Mouse (Mus musculus): ENCODE measurements around the gene Amotl1.

The Amotl1 gene

DNA sequence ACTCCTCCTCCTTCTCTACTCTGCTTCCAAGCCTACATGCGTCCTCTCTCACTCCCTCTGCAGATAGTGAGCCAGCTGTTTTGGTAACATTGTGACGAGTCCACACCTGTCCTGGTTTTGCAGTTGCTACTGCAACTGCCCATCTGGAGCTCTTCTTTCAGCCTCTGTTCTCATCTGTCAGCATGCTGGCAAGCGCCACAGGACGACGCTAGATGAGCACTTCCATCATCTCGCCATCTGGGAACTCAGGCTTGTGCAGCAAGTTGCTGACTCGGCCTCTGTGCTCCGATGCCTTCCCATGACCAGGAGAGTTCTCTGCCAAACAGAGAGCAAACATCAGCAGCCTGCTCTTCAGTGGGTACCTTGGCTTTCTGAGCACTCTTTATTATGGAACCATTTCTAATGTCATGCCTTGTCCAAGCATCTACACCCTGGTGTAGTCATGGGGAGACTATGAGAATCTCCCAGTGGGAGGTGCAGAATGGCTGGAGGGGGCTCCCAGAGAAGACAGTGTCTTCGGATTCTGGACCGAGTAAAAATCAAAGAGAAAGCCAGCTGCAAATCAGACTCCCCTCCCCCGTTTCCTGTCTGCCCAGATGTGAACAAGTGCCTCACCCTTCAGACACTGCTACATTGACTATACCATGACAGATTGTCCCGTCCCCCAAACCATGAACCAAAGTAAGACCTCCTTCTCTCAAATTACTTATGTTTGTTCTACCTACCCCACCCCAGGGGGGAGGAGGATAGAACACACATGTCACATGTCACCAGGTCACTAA, 97.1 kb downstream of the Amotl1 start:
- no peak for DNase-seq (ENCODE audit: low spot score)

DNA sequence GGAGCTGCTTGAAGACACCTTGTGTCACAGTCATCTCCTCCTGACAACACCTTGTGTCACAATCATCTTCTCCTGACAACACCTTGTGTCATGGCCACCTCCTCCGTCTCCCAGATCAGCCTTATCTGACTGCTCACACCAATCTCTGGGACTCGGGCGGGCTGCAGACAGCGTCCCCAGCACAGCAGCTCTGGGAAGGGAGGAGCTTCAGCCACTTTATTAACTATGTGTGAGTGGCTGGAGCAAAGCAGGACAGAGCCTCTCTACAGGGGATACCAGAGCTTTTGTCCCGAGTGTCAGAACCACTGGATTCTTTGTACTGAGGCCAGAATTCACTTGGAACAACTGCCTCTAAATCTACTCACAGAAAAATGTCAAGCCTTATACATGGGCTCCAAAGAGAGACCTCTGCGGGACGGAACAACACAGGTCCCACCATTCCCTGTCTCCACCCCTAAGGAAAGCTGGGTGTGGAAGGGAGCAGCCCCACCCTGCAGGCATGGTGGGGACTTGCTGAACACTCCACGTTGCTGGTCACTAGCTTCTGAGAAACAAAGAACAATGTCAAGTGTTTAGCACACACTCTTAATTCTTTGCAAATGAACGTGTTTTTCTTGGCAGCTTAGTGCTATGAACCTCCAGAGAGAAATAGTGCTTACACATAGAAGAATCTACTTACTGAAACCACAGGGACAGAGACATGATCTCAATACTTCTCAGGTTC, 100.7 kb downstream of the Amotl1 start:
- DNase-seq (ENCODE audit: low spot score), result no peak

DNA sequence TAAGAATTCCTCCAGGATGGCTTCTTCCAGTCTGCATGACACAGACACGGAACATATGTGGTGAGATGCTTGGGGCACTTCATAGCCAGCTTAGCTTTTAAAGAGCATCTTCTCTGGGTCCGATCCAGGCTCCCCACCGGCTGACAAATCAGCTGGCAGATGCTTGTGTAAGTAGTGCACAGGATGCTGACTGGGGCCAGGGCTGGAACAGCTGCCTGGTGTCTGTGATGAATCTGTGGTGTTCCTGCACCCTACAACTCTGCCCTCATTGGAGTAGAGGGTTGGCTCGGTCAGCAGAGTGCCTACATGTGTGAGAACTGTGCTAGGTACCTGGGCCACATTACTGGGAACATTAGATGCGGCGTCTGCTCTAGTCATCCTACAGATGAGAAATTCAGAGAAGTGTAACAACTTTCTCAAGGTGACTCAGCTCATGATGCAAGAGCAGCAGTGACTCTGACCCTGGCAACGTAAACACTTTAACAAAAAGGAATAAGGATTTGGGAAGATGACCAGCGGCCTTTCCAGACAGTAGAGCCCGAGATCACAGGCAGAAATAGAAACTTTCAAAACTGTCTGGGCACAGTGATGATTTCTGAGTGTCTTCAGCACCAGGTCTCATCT, 109.9 kb downstream of the Amotl1 start:
- no peak for DNase-seq (ENCODE audit: low spot score)

- DNase-seq (ENCODE audit: low spot score), result no peak
These were observed 111.2 kb downstream of the Amotl1 start for GRCm38 (mm10) chr9:14533659-14534058.

DNA sequence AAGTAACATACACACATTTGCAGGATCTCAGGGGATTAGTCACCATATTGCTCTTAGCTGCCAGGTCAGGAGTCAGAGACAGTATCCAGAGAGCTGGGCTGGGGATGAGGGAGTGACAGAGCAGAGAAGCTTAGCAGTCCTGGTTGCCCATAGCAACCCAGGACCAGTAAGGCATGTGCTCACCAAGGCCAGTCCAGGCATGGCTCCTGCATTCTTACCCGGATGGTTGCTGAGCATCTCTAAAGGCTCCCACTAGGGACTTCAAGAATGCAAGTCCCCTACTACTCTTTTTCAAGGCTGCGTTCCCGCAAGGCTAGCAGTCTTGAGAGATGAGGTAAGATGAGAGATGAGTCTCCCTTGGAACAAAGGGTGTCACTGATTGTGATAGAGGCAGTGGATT, 112.6 kb downstream of the Amotl1 start:
- no peak for DNase-seq (ENCODE audit: low spot score)

DNA sequence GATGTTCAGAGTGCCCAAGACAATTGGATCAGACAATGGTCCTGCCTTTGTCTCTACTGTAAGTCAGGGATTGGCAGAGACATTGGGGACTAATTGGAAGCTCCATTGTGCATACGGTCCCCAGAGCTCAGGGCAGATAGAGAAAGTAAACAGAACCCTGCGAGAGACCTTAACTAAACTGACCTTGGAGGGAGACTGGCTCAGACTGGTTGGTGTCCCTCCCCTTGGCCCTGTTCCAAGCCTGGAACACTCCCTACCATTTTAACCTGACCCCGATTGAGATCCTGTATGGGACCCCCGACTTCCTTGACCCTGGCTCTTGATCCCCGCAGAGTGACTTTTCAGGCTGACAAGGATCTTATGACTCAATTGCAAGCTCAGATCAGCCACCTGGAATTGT, 114.9 kb downstream of the Amotl1 start:
- DNase-seq (ENCODE audit: low spot score), result no peak

DNA sequence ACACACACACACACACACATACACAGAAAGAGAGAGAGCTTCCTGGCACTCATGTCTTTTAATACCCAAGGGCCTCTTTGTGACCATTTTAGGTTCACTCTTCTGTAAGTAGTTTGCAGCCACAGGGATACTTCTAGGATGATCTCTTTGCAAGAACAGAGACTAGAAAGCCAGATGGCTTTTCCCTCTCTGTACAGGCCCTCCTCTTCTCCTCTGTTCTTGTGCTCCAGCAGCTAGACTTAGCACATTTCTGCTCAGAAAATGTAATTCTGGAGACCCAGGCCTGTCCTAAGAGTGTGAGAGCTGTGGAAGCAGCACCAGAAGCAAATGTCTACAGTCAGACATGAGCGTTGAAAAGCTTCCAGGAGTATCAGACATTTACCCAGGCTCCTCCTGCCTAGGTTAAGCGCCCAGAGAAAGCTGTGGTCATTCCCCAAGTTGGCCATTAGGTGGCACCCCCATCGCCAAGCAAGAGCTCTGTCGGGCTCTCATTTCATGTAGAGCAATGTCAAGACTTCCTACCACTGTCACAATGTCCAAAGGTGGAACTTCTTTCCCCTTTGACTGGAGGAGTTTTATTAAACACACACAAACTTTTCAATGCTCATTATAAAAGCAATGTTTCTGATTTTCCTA, 121.3 kb downstream of the Amotl1 start:
- peak; percentile 84 for DNase-seq (ENCODE audit: low spot score)

DNA sequence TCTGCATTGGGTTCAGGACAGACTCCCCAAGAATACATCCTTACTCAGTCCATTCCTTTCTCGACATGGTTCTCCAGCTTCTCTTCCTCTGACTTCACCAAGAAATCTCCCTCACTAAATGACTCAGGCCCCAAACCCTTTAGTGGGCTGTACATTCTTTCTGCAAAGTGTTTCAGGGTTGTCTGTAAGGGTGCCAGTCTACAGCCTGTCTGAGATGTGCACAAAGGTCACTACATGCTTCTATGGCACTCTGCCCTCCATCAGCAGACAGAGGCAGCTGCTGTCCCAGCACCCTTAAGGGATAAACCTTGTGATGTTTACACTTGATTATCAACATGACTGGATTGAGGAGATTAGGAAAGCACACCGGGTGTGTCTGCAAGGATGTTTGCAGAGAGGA, 123.2 kb downstream of the Amotl1 start:
- no peak for DNase-seq (ENCODE audit: low spot score)

- no peak for DNase-seq (ENCODE audit: low spot score)
These were observed 123.7 kb downstream of the Amotl1 start for GRCm38 (mm10) chr9:14520971-14521670.

DNA sequence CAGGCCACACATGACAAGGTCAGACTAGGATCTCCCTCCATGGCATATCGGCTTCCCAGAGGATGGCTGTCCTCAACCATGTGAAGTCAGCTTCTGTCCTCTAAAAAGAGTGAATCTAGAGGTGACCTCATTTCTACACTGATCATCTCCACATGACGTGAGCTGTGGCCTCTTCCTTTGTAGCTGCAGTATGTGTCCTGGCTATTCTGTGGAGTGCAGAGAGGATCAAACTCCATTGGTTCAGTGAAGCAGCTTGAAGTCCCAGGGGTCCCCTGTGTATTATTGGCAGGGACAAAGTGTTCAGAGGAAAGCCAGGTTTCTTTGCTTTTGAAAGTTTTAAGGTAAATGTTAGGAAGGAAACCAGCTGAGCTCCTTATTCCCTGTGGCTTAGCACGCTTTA, 126.8 kb downstream of the Amotl1 start:
- peak; percentile 27 for DNase-seq (ENCODE audit: low spot score)

DNA sequence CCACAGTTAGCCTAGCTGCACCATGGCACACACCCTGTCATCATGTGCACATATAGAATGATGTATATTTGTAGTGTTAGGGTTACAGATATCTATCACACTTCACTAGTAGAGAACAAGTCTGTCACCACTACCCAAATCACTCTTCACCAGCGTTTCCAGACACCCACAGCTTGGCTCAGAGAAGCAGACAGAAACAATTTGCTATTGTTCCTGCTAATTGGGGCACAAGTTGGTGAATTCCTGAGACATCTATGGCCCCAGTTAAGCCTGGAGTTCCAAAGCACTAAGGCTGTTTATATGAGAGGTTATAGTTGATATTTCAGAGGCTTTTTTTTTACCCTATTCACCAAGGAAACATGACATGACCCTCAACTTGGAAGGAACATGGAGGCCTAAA, 127.6 kb downstream of the Amotl1 start:
- peak; percentile 52 for DNase-seq (ENCODE audit: low spot score)

GRCm38 (mm10) chr9:14512633-14513445, 132.0 kb downstream of the Amotl1 start:
- peak; percentile 76 for DNase-seq (ENCODE audit: low spot score)

- DNase-seq (ENCODE audit: low spot score), result no peak
These were observed 143.9 kb downstream of the Amotl1 start for GRCm38 (mm10) chr9:14500916-14501424.

DNA sequence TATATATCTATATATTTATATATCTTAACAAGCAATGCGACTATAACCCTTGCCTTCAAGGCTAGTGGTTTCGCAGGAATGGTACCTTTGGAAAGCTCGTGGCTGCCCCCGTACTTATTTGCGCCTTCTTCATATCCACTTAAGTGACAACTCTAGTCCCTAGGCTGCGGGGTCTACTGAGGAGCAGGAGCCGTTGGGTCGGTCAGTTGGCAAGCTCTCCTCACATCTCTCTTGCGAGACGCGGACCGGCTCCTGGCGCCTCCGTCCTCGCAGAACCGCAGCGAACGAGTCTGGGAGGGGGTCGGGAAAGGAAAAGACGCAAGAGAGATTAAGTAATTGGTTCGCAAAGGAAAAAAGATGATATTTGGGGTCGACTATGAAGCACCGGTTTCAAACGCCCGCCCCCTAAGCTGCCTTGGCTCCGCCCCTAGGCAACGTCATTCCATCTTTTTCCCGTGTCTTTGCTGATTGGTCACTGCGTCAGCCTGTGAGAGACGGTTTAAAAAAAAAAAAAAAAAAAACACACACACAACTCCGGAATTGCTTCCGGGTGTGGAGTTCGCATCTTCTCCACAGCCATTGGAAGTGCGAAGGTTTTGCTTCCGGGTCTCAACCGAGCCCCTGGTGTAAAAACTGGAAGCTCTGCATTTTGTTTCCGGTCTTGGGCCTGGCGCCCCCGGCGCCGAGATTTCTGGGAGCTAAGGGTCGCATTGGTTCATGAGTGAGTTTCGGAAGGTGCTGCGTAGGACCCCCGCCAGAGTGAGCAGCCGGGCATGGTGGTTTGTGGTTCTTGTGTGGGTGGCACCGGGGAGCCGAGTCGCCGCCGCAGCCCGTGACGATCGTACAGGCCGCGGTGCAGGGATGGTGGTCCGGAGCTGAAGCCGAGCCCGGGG, 144.6 kb downstream of the Amotl1 start, which contains the start of the genes Kdm4d and Cwc15:
Gene Kdm4d (minus strand): TSS at position 460 of the 893 bp plus-strand sequence.
Gene Cwc15 (plus strand): TSS at position 595 of the 893 bp plus-strand sequence.
- DNase-seq (ENCODE audit: low spot score), result peak; percentile 98

DNA sequence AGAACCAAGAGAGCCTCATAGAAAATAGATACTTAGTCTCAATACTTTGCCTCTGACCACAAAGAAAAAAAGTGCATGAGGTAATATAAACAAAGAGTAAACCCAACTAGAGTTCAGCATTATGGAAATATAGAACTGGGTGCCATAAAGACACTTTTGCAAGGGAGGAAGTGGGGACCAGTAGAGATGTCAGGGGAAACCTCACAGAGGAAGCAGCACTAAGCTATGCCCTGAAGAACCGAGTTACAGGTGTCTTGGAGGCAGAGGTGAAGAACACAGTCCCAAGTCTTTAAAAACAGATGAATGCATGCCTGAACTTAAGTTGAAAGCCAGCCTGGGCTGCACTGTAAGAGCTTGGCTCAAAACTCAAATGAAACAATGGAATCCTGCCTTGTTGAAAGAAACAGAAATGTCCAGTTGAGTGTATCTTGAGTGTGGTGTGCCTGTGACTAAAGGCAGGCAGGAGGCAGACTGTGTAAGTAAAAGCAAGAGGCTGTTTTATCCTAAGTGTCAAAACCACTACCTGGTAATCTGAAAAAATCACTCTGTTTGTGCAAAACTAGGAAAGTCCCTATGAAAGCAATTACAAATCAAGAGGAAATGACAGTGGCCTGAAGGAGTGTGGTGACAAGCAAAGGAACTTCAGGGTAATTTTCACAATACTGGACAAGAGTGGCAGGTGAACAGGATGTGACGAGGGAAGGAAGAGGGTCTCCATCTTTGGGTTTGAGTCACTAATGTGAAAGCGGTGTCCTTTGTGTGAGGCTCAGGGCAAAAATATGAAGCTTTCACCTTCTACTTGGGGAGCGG, 145.8 kb downstream of the Amotl1 start:
- DNase-seq (ENCODE audit: low spot score), result no peak
